Mouse (Mus musculus): Measurements from ENCODE around the gene Khsrp.

DNA sequence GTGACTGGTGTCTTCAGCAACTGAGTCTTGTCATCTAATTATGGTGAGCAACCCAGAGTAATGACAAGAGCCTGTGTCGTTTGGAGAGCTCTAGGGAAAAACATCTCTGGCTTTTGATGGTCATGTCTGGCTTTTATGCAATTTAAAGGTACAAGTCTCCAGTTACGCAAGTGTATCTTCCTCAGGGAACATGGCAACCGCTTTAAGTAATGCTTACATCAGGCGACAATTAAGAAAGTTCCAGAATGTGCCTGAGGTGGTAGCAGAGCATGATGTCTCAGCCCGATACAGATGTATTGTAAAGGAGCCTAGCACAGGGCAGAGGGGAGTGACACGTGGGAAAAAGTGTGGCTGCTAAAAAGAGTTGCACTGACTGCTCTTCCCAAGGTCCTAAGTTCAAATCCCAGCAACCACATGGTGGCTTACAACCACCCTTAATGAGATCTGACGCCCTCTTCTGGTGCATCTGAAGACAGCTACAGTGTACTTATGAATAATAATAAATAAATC, 42.3 kb downstream of the Khsrp start:
- no peak for TF ChIP-seq CTCF (IDR thresholded peaks at IDR 0.05; ENCODE audit: insufficient read depth, low read depth, low read length)
- TF ChIP-seq POLR2A (IDR thresholded peaks at IDR 0.05; ENCODE audit: insufficient read depth, low read depth, low read length): no peak

All from olfactory bulb, adult 2 months (tissue).